Mouse (Mus musculus) heart, postnatal 10 days (tissue): ENCODE measurements around the gene Trmt5. TPM values are rescaled to one million over a fixed set of nuclear protein-coding genes. Genes with fewer than 3 reads are reported as not detected.
A peak's percentile ranks its signal among the peaks of the same experiment; 100 is the strongest.

Experiments
- DNase-seq, 2 experiments: peaks; one replicate each; pipeline ENCODE4 v3.0.0; 2021
- intact Hi-C: fragments of 180-260 bp; cut with DNase I; formaldehyde crosslinking; loops from one replicate; pipeline ENCODE4 v1.15.1; 2025
- total RNA-seq, 2 experiments: library from RNA; stranded (reverse); gene quantifications; 2 replicates each; pipeline ENCODE4 v1.2.3; 2021

Gene Trmt5
- total RNA-seq, 2 experiments from 2014 or later = 43.0 to 44.7 TPM

GRCm38 (mm10) chr12:73287609-73288008, 1.1 kb upstream of the Trmt5 start:
- intact Hi-C loops = loop anchor here (5.0 kb wide), 4 partner anchors 40 to 240 kb away; no protein-coding TSS in a partner anchor
- peak in 1 of 2 experiments; percentile 28 for DNase-seq

DNA sequence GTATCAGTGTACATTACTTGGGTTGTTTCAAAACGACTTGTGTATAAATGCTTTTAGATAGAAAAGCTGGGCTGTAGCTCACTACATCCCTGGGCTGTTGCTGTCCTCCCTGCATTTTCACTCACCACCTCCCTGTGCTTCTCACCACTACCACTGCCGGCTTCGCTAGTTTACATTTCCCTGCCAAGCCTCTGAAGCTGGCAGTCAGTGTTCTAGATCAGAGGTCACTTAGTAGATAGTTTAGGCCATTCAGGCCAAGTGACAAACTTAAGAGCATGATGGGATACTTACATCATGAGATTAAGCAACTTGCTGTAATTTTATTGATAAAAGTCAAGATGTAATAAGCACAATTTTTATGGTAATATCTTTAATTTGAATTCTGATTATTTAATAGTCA, 11.6 kb downstream of the Trmt5 start:
- intact Hi-C loops = no loop called here
- no peak for DNase-seq

- peak in 1 of 2 experiments; percentile 26 for DNase-seq
- intact Hi-C loops = no loop called here
Measured at GRCm38 (mm10) chr12:73269933-73270332, 16.6 kb downstream of the Trmt5 start.

DNA sequence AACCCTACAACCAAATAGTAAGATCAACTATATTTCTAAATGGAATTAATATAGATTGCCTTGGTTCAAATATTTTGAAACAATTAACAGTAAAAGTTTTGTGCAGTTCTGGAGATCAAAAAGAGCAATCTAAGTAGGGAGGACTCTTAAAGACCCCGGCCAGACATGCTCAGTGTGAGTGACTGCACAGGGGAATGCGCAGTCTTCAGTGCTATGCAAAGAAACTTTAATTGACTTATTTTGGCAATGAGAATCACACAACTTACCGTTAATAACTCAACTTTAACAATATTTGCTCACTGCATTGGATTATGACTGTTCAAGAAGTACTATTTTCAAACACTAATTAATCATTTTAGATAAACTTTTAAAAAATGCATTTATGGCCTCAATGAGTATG, 17.0 kb downstream of the Trmt5 start:
- no peak for DNase-seq
- intact Hi-C loops = no loop called here

DNA sequence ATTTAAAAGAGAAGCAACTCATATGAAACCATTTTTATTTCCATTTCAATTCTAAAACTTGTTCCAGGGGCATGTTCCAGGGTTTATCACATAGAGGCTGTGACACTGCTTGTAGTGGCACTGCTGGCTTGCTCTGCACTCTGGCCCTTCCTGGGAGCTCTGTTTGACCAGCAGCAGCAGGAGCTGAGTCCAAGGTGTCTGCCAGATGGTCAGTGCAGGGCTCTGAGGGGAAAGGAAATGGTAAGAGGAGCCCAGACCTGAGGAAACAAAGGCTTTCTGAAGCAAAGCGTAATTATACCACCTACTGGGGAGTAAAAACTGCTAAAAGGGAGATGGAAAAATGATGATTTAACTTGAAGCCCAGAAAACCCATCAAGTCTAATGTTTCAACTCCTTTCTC, 18.0 kb downstream of the Trmt5 start:
- no peak for DNase-seq

DNA sequence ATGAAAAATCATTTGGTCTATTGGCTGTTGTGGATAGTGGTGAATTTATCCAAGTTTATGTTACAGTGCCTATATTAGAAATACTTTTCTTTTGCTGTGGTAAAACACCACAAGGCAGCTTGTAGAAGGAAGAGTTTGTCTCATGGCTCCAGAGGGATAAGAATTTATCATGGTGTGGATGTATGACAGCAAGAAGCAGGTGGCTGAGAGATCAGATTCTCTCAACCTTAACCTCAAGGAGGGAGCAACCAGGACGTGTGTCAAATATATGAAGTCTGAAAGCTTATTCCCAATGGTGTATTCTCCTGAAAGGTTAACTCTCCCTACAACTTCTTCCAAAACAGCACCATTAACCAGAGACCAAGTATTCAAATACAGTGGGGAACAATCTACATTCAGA, 19.9 kb downstream of the Trmt5 start:
- DNase-seq = no peak
- intact Hi-C loops = no loop called here

More for the DNA sequence above, 18.0 kb downstream of the Trmt5 start:
- intact Hi-C loops = no loop called here

GRCm38 (mm10) chr12:73265381-73265978, 21.0 kb downstream of the Trmt5 start:
- no peak for DNase-seq
- intact Hi-C loops = no loop called here

DNA sequence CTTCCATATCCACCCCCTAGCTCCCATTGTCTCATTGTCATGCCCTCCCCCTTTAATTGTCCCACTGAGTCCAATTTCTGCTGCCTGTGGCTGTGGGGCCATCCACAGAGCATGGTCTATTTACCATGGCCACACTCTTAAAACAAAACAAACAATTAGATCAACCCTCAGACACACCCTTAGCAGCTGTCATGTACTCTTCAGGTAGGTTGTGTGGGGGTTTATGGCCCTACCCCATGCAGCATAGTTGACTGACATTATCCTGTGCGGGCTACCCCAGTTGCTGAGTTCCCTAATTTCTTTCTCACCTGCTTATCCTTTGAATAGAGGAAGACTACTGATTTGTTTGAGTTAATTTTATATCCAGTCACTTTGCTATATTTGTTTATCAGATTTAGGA, 26.2 kb downstream of the Trmt5 start:
- DNase-seq = no peak
- intact Hi-C loops = no loop called here

GRCm38 (mm10) chr12:73259269-73259668, 27.2 kb downstream of the Trmt5 start:
- intact Hi-C loops = no loop called here
- no peak for DNase-seq

- no peak for DNase-seq
- intact Hi-C loops = no loop called here
Measured at GRCm38 (mm10) chr12:73255006-73255405, 31.5 kb downstream of the Trmt5 start.

DNA sequence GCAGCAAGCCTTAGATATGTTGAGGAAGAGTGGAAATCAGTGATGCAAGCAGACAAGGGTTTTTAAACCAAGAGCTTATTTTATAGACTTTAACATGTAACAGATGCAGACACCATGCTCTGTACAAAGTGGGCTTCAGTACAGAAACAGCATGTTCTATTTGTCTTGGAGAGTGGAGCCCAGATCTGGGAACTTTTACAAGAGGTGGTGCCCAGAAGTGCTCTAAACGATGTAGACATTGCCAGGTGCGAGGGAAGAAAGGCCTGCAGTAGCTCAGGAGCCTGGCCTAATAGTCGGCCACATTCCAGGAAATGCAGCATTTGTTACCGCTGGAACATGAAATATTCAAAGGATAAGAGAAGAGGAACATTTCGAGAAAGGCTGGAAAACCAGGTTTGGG, 40.8 kb downstream of the Trmt5 start:
- no peak for DNase-seq
- intact Hi-C loops = no loop called here

DNA sequence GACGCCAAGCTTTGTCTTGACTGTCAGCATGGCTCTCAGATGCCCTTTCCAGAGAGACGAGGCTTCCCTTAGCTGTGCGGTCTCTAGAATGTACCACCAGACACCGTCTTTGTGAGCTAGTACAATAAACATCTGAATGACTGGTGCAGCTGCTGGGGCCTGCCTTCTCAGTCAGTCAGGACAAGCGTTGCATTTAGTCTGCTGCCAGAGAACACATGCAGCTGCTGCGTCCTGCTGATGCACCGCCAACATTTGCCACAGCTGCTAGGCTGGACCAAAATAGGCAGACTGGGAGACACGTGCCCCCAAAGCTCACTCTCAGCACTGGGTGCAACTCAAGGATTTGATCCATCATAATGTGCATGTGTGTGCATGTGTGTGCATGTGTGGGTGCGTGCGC, 44.5 kb downstream of the Trmt5 start:
- intact Hi-C loops = no loop called here

GRCm38 (mm10) chr12:73232586-73232985, 53.9 kb downstream of the Trmt5 start:
- no peak for DNase-seq
- intact Hi-C loops = no loop called here

More for the DNA sequence above, 44.5 kb downstream of the Trmt5 start:
- DNase-seq = no peak

- intact Hi-C loops = no loop called here
- no peak for DNase-seq
Measured at GRCm38 (mm10) chr12:73231552-73231951, 55.0 kb downstream of the Trmt5 start.

- no peak for DNase-seq
- intact Hi-C loops = no loop called here
Measured at GRCm38 (mm10) chr12:73230196-73230595, 56.3 kb downstream of the Trmt5 start.

Other genes with a start within 250 kb of the Trmt5 start
- under 1 TPM; 0.53 to 0.92 TPM for gene Six1, start 232.8 kb downstream of the Trmt5 start, total RNA-seq
- gene Six4, start 173.3 kb downstream of the Trmt5 start, total RNA-seq = 1 to 10 TPM; 2.3 to 3.4 TPM
- gene Mnat1, start 163.0 kb downstream of the Trmt5 start, total RNA-seq = 10 to 100 TPM; 23.7 to 24.2 TPM
- 1 to 10 TPM; 6.0 to 6.8 TPM for gene Slc38a6, start 69 bp upstream of the Trmt5 start, total RNA-seq